Comparison of ENCODE assay signal across 8 mouse cellular contexts in genomic region chr2:127722176-127722892, GRCm38 (mm10). TPM values are rescaled to one million over a fixed set of nuclear protein-coding genes. Genes with fewer than 3 reads are reported as not detected.
DNase-seq lines count a peak whose midpoint lies in the region; ATAC-seq and TF ChIP-seq lines count a peak whose summit lies in the region.

No protein-coding gene starts in this region.

- no peak overlapping the region for H3K4me2 ChIP-seq in liver, postnatal 0 days (ENCODE audit: low read depth, low read length)
- no peak overlapping the region for H3K4me2 ChIP-seq in midbrain, embryonic 15.5 days

- no peak for TF ChIP-seq CTCF in liver, postnatal 0 days (IDR thresholded peaks at IDR 0.05; ENCODE audit: low read depth)

- peak; percentile 78 for ATAC-seq in liver, postnatal 0 days
- no peak for ATAC-seq in midbrain, embryonic 15.5 days (replicated peaks)

- 41% methylated on average over 7 of the region's 7 CpGs for WGBS in liver, postnatal 0 days (ENCODE audit: insufficient replicate concordance)
- WGBS in midbrain, embryonic 15.5 days, result 62% methylated on average over 7 of the region's 7 CpGs

- no peaks in the 10 kb centered on the region for H3K36me3 ChIP-seq in liver, postnatal 0 days (replicated peaks; ENCODE audit: insufficient read depth, low read length)
- H3K36me3 ChIP-seq in midbrain, embryonic 15.5 days (replicated peaks), result no peaks in the 10 kb centered on the region

- TF ChIP-seq EP300 in liver, postnatal 0 days (IDR thresholded peaks at IDR 0.05; ENCODE audit: low read depth), result peak; percentile 11; the same call in 1 of the 2 replicates

- H3K27me3 ChIP-seq in liver, postnatal 0 days (ENCODE audit: insufficient read depth, low read length), result no peaks in the 10 kb centered on the region
- H3K27me3 ChIP-seq in midbrain, embryonic 15.5 days (replicated peaks), result no peaks in the 10 kb centered on the region

- peak; percentile 86 for DNase-seq in NIH3T3 (ENCODE audit: low read depth)
- DNase-seq in frontal cortex, adult 2 months (ENCODE audit: extremely low spot score in 1 of 2, low spot score in 1 of 2), result peak; percentile 14 to 46
- peak; percentile 95 for DNase-seq in heart, postnatal 4 days
- peak; percentile 16 to 35 for DNase-seq in layer of hippocampus, adult 8-10 months (ENCODE audit: low spot score in 2 of 2)
- peak; percentile 51 for DNase-seq in liver, postnatal 0 days
- DNase-seq in right cerebral cortex, postnatal 36 days (ENCODE audit: low spot score in 2 of 2), result peak; percentile 17 to 29

- peaks cover 15% of the 10 kb centered on the region for H3K4me1 ChIP-seq in brown adipose tissue, adult 24 weeks (ENCODE audit: control insufficient read depth, insufficient read depth, insufficient read length, low read length)
- H3K4me1 ChIP-seq in liver, postnatal 0 days (ENCODE audit: insufficient read depth), result no peaks in the 10 kb centered on the region
- no peaks in the 10 kb centered on the region for H3K4me1 ChIP-seq in midbrain, embryonic 15.5 days

- no peak overlapping the region for H3K4me3 ChIP-seq in brown adipose tissue, adult 24 weeks (ENCODE audit: insufficient read depth, low read depth, low read length)
- no peak overlapping the region for H3K4me3 ChIP-seq in liver, postnatal 0 days (ENCODE audit: low read depth, low read length)
- H3K4me3 ChIP-seq in midbrain, embryonic 15.5 days, result no peak overlapping the region

- no peak overlapping the region for H3K9ac ChIP-seq in liver, postnatal 0 days (replicated peaks)
- no peak overlapping the region for H3K9ac ChIP-seq in midbrain, embryonic 15.5 days

- no peaks in the 10 kb centered on the region for H3K9me3 ChIP-seq in liver, postnatal 0 days (ENCODE audit: low read length)
- no peaks in the 10 kb centered on the region for H3K9me3 ChIP-seq in midbrain, embryonic 15.5 days

- peak overlapping the region; percentile 32 for H3K27ac ChIP-seq in brown adipose tissue, adult 24 weeks (replicated peaks; ENCODE audit: low read depth, low read length)
- H3K27ac ChIP-seq in liver, postnatal 0 days (ENCODE audit: low read depth), result no peak overlapping the region
- no peak overlapping the region for H3K27ac ChIP-seq in midbrain, embryonic 15.5 days

RNA-seq across cellular contexts. Expression of gene Mall, which starts 7.4 kb away (rescaled TPM):
- 2.4 and 3.4 TPM in 2 replicates for polyA plus RNA-seq in brown adipose tissue, adult 24 weeks (2012; ENCODE audit: insufficient read depth, insufficient read length, missing spikeins)
- 1.0 and 1.2 TPM in 2 replicates for polyA plus RNA-seq in frontal cortex, adult 2 months (2012; rRNA removed)
- total RNA-seq in heart, postnatal 4 days (2021), result 10 to 100 TPM; 15.5 to 17.0 TPM
- 1 to 10 TPM in 1 of 4 experiments, under 1 TPM in 3; 0.54 to 1.1 (median 0.86) TPM for total RNA-seq in layer of hippocampus, adult 8-10 months (2022)
- polyA plus RNA-seq in liver, postnatal 0 days (2015; fragmentation: Nextera tagmentation; extraction: Ambion mirVana), result 0.05 and 0.08 TPM in 2 replicates
- 0.98 and 1.1 TPM in 2 replicates for polyA plus RNA-seq in midbrain, embryonic 15.5 days (2015; fragmentation: Nextera tagmentation; extraction: Ambion mirVana)

Comparison
In these comparisons a context has a peak if more than half of its experiments do, and no peak if none do; other contexts are left out.
1. DNase-seq: peak in every context shown above with its lines; median percentile 95 in heart, postnatal 4 days; 86 in NIH3T3; 51 in liver, postnatal 0 days; 30 in frontal cortex, adult 2 months; 26 in layer of hippocampus, adult 8-10 months; 23 in right cerebral cortex, postnatal 36 days.